Mouse (Mus musculus): Measurements from ENCODE around the gene Zrsr1.

- no peak for TF ChIP-seq CTCF (conservative IDR thresholded peaks at IDR 0.05; ENCODE audit: low read length)
- TF ChIP-seq NANOG (IDR thresholded peaks at IDR 0.05; ENCODE audit: borderline replicate concordance, low read length) = no peak
- no peak for TF ChIP-seq POU5F1 (IDR thresholded peaks at IDR 0.05; ENCODE audit: borderline replicate concordance, low read length)
Measured at GRCm38 (mm10) chr11:22949101-22949500, 22.7 kb upstream of the Zrsr1 start.
